Mouse (Mus musculus) heart, adult 11 months (tissue): ENCODE results near the gene Isl1.

Experiments used
- DNase-seq: peaks from one replicate; pipeline ENCODE4 v3.0.0; 2022

Gene Isl1

DNA sequence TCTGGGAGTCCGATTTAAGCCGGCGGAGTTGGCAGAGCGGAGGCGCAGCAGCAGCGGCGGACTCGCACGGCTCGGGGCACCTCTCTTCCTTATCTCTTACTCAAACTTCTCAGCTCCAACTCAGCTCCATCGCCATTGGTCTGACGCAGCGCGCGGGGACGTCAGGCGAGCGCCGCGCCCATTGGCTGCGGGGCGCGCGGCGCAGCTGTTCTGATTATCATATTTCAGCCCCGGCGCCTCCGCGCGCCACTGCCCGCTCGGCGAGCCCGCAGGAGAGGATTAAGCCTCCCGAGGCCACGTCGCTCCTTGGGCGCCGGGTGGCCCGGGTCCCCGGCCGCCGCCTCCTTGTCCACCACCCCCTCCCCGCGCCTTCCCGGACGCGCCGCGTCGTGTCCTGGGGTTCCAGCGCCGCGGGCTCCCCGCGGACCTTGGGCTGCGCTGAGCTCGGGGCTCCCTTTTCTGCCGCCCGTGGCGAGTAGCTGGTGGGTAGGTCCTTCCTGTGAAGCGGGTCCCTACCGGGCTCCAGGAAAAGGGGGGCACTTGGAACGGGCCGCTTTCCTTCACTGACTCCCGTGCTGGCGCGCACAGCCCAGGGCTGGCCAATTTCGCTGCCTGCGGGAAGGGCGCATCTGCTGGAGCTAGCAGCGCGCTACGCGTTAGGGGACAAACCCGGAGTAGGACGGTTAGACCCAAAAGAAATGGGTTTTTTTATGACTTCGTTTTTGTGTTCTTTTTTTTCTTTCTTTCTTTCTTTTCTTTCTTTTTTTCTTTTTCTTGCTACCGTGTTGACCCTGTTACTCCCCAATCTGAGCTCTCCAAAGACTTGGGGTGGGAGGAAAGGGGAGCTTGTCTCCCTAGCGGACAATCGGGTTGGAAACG lies at the start of gene Isl1:
Isl1 (minus strand) TSS at position 106 of the 879 bp plus-strand sequence.
- peak; percentile 89 for DNase-seq

DNA sequence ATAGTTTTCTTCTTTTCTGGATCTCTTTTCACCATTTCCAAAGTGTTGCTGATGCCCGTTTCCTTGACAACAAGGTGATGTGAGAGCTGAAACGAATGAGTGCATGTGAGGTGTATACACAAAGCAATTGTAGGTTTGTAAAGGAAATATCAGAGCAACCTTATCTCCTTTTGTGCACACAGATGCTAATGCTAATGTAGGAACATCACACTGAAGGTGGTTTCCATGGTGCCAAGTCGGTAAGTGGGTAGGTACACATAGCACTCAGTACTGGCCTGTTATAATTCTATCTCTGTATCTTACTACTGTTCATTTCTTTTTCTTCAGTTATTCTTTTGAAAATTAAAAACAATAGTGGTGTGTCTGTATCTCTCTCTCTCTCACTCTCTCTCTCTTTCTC lies 26.3 kb upstream of the Isl1 start:
- DNase-seq, result no peak

DNA sequence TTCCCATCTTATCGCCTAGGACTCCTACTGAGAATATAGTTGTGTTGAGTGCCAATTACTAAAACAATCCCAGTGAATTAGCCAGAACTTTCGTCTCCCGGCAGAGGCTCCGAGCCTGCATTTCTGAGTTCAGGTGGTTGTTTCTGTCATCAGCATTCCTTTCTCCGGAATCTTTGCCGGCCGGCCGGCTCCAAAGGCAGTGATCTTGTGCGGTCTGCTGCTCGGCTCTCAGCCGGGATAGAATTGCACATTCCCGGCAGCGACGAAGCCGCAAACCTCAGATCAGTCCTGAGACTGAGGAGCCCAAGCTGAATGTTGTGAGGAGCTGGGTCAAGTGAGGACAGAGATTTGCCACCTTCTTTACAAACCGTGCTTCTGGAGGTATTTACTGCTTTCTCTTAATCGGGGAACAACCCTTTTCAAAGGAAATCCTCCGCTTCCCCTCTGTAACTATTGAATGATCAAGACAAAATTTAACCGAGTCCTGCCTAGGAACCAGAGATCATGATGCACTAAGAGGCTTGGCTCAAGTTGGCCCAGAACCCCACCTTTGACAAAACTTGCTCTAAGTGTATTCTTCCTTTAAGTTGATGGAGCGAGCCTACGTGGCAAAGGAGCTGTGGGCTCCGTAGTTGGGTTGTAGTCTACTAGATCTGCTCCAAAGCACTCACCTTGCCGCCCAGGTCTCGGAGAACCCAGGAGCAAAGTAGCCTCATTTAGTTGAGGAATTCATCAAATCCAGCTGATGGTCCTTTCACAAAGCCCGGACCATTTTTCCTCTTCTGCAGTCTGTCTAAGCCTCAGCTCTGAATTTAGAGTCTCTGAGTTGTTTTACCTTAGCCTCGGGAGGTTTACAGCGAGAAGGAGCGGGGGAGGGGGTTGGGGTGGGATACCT lies 4.4 kb upstream of the Isl1 start:
- DNase-seq, result no peak

DNA sequence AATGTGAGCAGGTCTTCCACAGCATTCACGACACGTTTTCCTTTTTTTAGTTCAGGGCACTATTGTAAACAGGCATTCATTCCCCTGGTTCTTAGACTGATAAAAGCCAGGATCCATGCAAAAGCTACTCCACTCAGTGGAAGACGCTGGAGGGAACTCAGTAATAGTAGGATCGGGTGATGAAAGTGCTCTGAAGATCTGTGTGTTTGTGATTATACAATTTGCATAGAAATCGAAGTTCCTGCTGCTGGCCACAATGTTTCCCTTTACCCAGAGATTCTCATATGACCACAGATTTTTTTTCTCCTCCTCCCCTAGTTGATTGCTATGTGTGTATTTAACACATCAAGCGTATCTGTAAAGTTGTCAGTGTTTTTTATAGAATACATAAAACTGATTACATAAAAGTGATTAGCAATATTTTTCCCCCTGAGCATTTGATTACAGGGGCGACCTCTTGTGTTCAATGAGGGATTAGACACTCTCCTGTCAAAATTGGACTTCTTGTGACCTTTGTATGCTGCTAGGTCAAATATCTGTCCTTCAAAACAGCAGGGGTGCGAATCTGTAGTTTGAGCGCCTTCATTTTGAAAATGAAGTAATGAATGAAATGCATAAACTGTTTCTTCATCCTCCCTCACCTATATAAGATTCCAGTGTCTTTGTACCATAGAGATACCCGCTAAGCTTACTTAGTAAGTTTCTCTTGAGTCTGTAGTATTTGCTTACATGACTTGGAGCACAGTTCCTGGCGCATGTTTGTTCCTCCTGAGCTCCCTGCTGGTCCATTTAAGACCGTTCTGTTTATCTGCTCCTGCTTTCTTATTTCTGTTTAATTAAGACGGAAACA lies 2.6 kb upstream of the Isl1 start:
- DNase-seq, result no peak

DNA sequence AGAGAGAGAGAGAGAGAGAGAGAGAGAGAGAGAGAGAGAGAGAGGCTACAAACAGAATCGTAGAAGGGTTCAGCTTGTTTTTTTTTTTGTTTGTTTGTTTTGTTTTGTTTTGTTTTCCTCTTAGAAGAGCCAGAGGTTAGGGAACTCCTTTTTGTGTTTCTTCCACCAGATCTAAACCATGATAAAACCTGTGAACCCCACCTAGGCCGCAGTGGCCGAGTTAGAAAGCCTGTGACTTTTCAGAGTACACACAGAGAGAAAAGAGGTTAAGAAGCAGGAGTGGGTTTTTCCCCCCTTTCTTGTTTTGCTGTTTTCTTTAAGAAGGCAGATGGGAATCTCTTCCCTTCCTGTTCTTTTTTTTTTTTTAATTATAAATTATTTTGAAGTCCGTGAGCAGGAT lies 1.5 kb upstream of the Isl1 start:
- no peak for DNase-seq

DNA sequence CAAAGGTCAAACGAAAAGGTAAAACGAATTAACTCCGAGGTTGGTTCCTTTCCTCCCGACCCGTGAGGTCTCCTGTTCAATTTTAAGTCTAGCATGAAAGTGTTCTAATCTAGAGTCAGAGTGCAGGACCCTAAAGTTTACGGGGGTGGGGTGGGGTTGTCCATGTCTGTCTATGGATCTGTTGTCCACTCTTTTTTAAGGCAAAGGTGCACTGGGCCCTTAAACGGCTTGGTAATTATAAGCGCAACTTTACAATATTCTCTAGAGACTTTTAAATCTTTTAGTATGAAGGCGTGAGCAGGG lies 925 bp upstream of the Isl1 start:
- no peak for DNase-seq

DNA sequence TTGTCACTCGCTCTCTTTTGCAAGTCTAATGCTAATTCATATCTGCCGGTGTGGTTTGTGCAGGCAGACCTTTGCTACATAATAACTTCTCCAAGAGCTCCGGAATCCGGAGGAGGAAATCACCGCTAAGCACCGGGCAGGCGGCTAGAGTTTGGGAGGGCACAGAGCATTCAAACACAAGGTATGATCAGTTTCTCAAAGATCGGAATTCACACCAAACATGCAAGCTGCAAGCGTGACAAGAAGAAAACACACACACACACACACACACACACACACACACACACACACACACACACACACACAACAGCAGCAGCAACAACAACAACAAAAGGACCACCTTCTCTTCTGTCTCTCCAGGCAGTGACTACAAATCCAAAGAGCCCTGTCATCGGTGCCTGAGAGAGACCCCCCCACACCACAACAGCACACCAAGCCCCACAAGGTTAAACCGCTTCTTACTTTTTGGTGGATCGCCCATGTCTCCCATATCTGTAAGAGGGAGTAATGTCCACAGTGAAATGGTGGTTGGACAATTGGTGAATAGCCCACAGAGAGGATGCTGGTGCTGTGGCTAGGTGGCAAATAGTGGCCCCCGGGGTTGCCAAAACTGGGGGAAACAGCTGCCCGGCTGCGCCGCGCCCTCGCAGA lies 431 bp downstream of the Isl1 start:
- DNase-seq, result no peak

DNA sequence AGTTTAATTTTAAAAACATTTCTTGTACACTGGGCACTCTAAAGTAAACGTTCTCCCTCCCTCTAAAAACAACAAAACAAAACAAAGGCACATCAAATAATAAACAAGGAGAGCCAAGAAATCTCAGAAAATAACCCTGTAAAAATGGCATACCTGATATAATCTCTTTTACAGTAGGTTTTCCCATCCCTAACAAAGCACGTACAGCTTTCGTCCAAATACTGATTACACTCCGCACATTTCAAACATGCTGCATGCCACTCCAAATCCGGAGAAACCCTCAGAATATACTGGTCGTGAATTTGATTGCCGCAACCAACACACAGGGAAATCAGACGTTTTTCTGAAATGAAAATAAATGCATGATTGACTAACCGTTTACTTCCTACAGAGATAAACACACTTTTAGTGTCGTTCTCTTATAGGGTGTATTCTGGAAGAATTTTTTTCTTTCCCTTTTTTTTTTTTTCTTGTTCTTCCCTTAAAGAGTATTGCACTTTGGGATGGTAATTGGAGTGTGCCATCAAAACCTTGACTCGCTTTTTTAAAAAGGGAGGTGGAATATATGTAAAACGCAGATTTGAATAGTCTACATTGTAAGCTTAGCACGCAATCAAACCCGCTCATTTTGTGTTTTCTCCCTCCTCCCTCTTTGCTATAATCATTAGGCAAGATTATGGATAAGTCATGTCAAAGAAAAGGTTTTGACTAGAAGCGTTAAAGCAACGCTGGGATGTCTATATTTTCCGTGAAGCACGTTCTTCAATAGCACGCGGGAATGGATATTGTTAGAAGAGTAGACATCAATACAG lies 1.2 kb downstream of the Isl1 start:
- DNase-seq, result no peak

DNA sequence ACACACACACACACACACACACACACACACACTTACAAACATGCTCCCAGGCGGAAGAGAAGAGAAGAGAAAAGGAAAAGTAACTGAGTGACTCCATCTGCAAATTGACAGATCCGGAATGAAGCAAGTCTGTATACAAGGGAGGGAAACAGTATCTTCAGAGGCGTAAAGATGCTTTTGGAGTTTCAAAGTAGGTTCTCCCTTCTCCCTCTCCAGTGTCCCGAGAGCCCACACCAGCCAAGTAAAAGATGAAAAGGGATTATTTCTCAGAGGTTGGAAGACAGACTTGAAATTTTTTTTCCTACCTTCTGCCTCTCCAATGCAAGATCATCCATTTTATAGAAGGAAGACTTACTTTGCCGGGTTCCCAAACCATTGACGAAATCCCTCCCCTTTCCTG lies 2.9 kb downstream of the Isl1 start:
- DNase-seq, result no peak

DNA sequence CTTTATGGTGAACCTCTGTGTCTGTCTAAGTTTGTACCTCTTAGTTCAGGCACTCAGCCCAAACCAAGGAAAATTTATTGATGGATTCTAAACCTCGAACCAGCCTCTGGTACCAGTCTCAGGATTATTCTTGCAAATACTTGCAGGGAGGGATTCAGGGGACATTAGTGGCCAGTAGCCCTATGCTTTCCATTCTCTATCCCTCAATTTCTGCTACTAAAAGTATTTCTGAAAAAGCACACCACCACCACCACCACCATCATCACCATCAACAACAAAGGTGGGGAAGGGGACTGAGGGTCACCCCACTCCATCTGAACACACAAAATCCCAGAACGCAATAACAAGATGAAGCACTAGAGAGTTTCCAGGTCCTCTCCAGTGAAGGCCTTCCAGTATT lies 3.8 kb downstream of the Isl1 start:
- DNase-seq, result no peak

DNA sequence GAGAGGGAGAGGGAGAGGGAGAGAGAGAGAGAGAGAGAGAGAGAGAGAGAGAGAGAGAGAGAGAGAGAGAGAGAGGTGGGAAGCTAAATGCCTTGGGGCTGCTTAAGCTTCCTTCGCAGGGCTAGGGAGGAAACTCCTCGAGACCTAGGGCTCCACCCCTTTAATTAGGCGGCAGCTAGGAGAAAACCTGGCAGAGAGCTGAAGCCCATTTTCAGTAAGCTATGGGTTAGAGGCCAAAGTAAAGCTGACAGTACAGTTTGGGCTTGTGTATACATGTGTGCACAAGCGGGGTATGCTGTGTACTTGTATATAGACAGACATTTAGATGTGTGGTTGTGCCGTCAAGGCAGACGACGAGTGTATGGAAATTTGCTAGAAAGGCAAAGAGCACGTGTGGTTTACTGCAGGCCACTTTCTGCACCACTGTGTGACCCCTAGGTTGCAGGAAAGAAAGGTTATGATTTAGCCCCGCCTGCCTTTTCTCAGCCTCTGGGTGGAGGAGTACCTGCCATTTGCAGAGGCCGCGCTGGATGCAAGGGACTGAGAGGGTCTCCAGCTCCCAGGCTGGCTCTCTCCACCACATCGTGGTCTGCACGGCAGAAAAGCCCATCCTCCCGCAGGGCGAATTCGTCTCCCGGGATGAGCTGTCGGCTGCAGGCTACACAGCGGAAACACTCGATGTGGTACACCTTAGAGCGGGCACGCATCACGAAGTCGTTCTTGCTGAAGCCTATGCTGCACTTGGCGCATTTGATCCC lies 4.6 kb downstream of the Isl1 start:
- DNase-seq, result no peak

DNA sequence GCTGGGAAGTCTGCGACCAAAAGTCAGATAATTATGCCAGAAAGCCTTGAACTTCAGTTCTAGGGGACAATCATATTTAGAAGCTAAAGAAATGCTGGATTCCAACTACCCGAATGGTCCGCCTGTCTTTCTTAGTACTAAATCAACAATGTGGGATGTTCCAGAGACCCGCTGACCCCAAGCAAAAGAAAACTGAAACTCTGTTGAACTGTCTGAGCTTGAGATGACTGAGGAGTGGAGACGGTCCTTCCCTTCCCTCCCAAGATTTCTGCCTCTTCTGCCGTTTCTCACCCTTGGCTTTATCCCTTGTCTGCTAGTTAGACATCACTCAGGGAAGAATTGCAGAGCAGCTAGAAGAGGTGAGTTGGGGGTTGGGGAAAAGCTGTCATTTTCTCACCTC lies 5.7 kb downstream of the Isl1 start:
- DNase-seq, result no peak

DNA sequence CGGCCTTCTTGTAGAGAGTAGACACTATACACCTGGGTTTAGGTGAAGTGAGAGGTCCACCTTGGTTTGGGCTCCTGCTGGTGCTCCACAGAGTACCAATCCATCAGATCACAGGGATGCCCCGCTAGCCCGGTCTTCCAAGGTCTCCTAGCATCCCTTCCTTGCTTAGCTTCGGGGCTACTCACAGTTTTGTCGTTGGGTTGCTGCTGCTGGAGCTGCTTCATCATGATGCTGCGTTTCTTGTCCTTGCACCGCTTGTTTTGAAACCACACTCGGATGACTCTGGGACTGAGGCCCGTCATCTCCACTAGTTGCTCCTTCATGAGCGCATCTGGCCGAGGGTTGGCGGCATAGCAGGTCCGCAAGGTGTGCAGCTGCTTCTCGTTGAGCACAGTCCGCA lies 6.6 kb downstream of the Isl1 start:
- DNase-seq, result peak; percentile 86

DNA sequence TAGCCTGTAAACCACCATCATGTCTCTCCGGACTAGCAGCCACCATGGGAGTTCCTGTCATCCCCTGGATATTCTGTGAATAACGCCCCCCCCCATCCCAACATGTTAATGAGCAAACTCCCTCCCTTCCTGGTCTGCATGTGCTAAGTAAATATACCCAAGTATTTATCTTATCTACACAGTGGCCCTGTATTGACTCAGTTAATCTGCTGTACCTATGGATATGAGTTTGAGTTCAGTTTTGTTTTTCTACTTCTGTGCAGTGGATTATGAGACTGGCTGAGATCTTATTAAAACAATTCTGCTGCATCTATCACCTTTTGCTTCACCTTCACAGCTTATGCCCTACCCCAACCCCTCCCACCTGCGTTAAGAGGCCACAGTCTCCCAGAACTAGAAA lies 7.8 kb downstream of the Isl1 start:
- DNase-seq, result no peak

DNA sequence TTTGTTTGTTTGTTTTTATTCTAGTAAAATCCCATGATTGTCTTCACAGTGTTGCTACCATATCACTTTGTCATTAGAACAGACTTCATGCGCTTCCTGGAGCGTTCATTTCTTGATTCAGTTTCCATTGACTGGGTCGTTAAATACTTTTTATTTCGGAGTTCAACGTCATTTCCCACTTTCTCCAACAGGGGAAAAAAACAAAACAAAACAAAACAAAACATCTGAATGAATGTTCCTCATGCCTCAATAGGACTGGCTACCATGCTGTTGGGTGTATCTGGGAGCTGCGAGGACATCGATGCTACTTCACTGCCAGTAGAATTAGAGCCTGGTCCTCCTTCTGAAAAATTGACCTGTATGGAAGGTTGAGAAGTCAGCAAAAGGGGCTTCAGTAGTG lies 10.2 kb downstream of the Isl1 start:
- no peak for DNase-seq

DNA sequence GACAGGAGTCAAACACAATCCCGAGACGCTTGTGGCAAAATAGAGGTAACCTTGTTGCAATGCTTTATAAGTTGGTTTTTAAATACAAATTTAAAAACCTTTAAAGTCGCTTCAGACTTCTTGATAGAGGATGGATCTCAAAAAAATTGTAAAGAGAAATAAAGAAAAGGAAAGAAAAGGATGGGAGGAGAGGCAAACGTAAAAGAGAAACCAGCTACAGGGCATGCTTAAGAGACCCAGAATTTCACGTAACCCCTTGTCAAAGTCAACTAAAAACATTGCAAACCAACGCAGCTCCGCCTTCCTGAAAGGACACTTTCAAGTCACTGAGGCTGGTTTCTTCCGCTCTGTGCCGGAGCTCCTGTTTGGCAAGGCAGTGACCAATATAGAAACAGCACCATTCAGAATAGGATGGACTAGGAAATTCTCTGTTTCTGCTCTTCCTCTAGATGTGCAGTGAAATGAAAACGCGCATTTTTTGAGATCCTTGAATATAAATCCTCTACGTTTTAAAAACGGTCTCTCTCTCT lies 10.8 kb downstream of the Isl1 start:
- DNase-seq, result no peak

DNA sequence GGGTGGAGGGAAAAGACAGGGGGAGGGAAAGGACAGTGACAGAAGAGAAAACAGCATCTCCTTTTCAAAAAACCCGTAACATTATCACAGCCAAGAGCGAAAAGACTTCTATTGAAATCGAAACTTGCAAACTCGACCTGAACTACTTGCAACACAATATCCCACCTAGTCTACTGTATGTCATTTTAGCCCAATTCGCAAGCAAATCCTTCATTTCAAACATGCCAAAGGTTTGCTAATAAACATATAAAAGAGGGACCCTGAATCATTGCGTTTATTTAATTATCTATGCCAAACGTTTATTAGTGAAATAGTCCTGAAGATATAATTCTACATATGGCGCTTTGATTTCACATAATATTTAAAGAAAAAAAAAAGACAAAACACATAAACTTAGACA lies 11.5 kb downstream of the Isl1 start:
- no peak for DNase-seq

DNA sequence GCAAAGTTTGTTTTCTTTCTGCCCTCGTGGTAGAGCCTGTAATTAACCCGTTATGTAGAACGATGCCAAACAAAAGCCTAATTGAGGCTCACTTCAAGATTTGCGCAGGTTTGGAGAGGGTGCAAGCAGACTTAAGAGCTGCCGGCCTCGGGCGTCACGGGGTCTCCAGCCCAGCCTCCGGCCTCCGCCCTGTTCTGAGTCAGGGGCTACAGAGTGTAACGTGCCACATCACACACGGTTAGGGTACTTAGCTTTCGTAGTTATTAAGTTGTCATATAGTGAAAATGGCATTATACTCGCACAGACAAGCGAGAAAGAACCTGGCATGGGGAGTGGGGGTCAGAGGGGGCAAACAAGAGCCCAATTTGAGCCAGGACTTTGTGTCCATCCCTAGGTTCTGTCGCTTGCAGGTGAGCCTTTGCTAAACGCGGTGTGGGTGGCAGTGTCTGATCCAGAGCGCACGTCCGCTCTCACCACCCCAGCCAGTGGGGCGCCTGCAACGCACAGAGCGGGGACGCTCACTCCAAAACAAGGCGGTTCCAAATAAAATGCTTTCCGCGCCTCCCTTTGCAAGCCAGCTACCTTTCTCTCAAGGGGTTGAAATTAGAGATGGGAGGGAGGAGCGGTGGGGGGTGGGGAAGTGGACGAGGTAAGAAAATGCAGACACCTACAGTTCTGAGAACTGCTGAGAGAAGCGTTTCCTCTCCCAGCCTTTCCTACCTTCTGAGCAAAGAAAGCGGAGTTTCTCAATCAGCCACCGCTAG lies 12.3 kb downstream of the Isl1 start:
- DNase-seq, result no peak

DNA sequence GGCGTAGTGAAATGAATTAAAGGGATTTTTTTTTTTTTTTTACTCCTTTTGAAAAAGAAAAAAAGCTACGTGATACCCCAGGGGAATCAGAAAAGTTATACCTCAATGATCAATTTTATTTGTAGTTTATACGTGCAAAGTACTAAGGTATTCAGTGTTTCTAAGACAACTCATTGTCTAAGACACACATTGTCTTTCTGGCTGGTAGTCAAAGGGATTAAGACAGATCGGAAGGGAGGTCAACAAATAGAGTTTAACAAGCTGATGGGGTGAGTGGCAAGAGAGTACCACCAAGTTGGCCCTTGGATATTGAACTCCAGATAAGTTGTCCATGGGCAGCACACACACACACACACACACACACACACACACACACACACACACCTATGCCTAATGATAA lies 14.1 kb downstream of the Isl1 start:
- no peak for DNase-seq

DNA sequence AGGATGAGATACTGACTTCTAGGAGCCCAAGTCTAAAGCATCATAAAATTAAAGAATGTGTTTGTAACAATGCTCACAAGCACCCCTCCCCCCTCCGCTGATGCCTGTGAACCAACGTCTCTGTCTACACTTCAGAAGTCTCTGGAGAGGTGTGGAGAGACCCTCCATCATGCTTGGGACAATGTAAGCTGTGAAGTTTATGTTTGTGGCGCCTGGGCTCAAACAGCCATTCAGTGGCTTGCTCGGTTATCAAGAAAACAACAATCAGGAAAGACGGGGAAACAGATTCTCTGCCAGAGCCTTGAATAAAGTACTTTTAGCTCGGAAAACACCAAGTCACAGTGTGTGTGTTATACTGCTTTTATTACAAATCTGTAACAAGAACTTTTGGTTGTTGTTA lies 14.8 kb downstream of the Isl1 start:
- DNase-seq, result no peak
